Comparison of ENCODE assay signal across 29 mouse cellular contexts in genomic region chr9:111679516-111679915, GRCm38 (mm10). TPM values are rescaled to one million over a fixed set of nuclear protein-coding genes. Genes with fewer than 3 reads are reported as not detected.
DNase-seq lines count a peak whose midpoint lies in the region; ATAC-seq and TF ChIP-seq lines count a peak whose summit lies in the region.
"Had no signal": no experiment of that assay in that cellular context is flagged by ENCODE, and none has a peak within 500 bp of the region (broad histone marks: within the 10 kb centered on the region; RNA-seq: fewer than 3 reads in every experiment).

No protein-coding gene starts in this region.

- no peaks in the 10 kb centered on the region for H3K9me3 ChIP-seq in hindbrain, postnatal 0 days (ENCODE audit: low read length)
- no peaks in the 10 kb centered on the region for H3K9me3 ChIP-seq in hindbrain, embryonic 10.5 days
- no peaks in the 10 kb centered on the region for H3K9me3 ChIP-seq in midbrain, postnatal 0 days (ENCODE audit: low read length)
- H3K9me3 ChIP-seq in midbrain, embryonic 16.5 days (replicated peaks; ENCODE audit: control insufficient read depth, low read length, poor library complexity, severe bottlenecking) = no peaks in the 10 kb centered on the region
- H3K9me3 ChIP-seq: embryonic facial prominence, embryonic 10.5 days; embryonic facial prominence, embryonic 13.5 days; forebrain, embryonic 13.5 days; hindbrain, embryonic 13.5 days had no signal

- H3K4me2 ChIP-seq in hindbrain, postnatal 0 days (ENCODE audit: low read depth, low read length) = no peak overlapping the region
- H3K4me2 ChIP-seq in midbrain, postnatal 0 days (ENCODE audit: low read depth, low read length, poor library complexity, severe bottlenecking) = no peak overlapping the region
- no peak overlapping the region for H3K4me2 ChIP-seq in midbrain, embryonic 16.5 days (ENCODE audit: low read length)
- H3K4me2 ChIP-seq: embryonic facial prominence, embryonic 13.5 days; forebrain, embryonic 13.5 days; heart, embryonic 11.5 days; hindbrain, embryonic 13.5 days had no signal

- no peaks in the 10 kb centered on the region for H3K27me3 ChIP-seq in hindbrain, postnatal 0 days (ENCODE audit: insufficient read depth, low read length)
- no peaks in the 10 kb centered on the region for H3K27me3 ChIP-seq in hindbrain, embryonic 10.5 days (ENCODE audit: insufficient read depth, poor library complexity, severe bottlenecking)
- no peaks in the 10 kb centered on the region for H3K27me3 ChIP-seq in midbrain, postnatal 0 days (ENCODE audit: insufficient read depth, low read length)
- H3K27me3 ChIP-seq in midbrain, embryonic 16.5 days (ENCODE audit: control insufficient read depth, insufficient read depth, low read depth, low read length) = no peaks in the 10 kb centered on the region
- H3K27me3 ChIP-seq: embryonic facial prominence, embryonic 13.5 days; forebrain, embryonic 13.5 days; hindbrain, embryonic 13.5 days; Patski had no signal

- H3K36me3 ChIP-seq in hindbrain, postnatal 0 days (ENCODE audit: insufficient read depth, low read length) = no peaks in the 10 kb centered on the region
- no peaks in the 10 kb centered on the region for H3K36me3 ChIP-seq in hindbrain, embryonic 10.5 days
- H3K36me3 ChIP-seq in midbrain, postnatal 0 days (ENCODE audit: insufficient read depth, low read length) = no peaks in the 10 kb centered on the region
- H3K36me3 ChIP-seq in midbrain, embryonic 16.5 days (ENCODE audit: control insufficient read depth, insufficient read depth, low read length) = no peaks in the 10 kb centered on the region
- H3K36me3 ChIP-seq: embryonic facial prominence, embryonic 10.5 days; embryonic facial prominence, embryonic 13.5 days; hindbrain, embryonic 13.5 days had no signal

- H3K9ac ChIP-seq in hindbrain, postnatal 0 days (replicated peaks; ENCODE audit: low read length) = no peak overlapping the region
- no peak overlapping the region for H3K9ac ChIP-seq in midbrain, postnatal 0 days (replicated peaks; ENCODE audit: low read length, poor library complexity, severe bottlenecking)
- no peak overlapping the region for H3K9ac ChIP-seq in midbrain, embryonic 16.5 days (ENCODE audit: low read depth, low read length)
- H3K9ac ChIP-seq: embryonic facial prominence, embryonic 13.5 days; forebrain, embryonic 13.5 days; hindbrain, embryonic 13.5 days had no signal

- ATAC-seq in hindbrain, postnatal 0 days = no peak
- ATAC-seq in midbrain, postnatal 0 days (ENCODE audit: low FRiP score) = no peak
- no peak for ATAC-seq in midbrain, embryonic 16.5 days
- ATAC-seq: CD4-positive, CD25-positive, alpha-beta regulatory T cell, adult 4 months; forebrain, embryonic 13.5 days; hindbrain, embryonic 16.5 days; inflammation-experienced regulatory T-cells, adult 6 months; intestine, embryonic 16.5 days; Patski had no signal

- peak; percentile 11 for DNase-seq in hindbrain, postnatal 0 days (ENCODE audit: low spot score)
- no peak for DNase-seq in hindbrain, embryonic 10.5 days (ENCODE audit: low spot score)
- DNase-seq in midbrain, postnatal 0 days (ENCODE audit: low spot score) = peak; percentile 5
- peak; percentile 22 for DNase-seq in brain, adult 2 months (ENCODE audit: low read depth, low spot score)
- no peak for DNase-seq in kidney, postnatal 10 days
- DNase-seq: adrenal gland, postnatal 10 days; adrenal gland, postnatal 36 days; cerebellum, adult 11-12 months; cerebellum, adult 8-10 months; cerebellum, postnatal 10 days; cerebellum, postnatal 36 days; embryo, embryonic 11 days; gastrocnemius, adult 2 months; gastrocnemius, postnatal 14 days; heart, adult 11 months had no signal

- H3K4me3 ChIP-seq in hindbrain, postnatal 0 days (ENCODE audit: low read length) = no peak overlapping the region
- no peak overlapping the region for H3K4me3 ChIP-seq in hindbrain, embryonic 10.5 days
- no peak overlapping the region for H3K4me3 ChIP-seq in midbrain, postnatal 0 days (ENCODE audit: low read depth, low read length)
- no peak overlapping the region for H3K4me3 ChIP-seq in midbrain, embryonic 16.5 days (ENCODE audit: low read depth, low read length)
- H3K4me3 ChIP-seq: embryonic facial prominence, embryonic 10.5 days; embryonic facial prominence, embryonic 13.5 days; erythroblast, embryonic 14.5 days; forebrain, embryonic 13.5 days; gastrocnemius, adult 2 months; hindbrain, embryonic 13.5 days had no signal

- WGBS in hindbrain, postnatal 0 days = 17% methylated on average over 2 of the region's 2 CpGs
- WGBS in hindbrain, embryonic 10.5 days = 55% methylated on average over 2 of the region's 2 CpGs
- 40% methylated on average over 2 of the region's 2 CpGs for whole genome bisulfite sequencing in midbrain, postnatal 0 days
- 46% methylated on average over 2 of the region's 2 CpGs for WGBS in midbrain, embryonic 16.5 days

- TF ChIP-seq CTCF in hindbrain, postnatal 0 days (IDR thresholded peaks at IDR 0.05; ENCODE audit: low read depth) = no peak
- no peak for TF ChIP-seq CTCF in midbrain, postnatal 0 days (IDR thresholded peaks at IDR 0.05)

- no peak overlapping the region for H3K27ac ChIP-seq in hindbrain, postnatal 0 days
- H3K27ac ChIP-seq in hindbrain, embryonic 10.5 days = no peak overlapping the region
- H3K27ac ChIP-seq in midbrain, postnatal 0 days (ENCODE audit: low read depth, low read length) = no peak overlapping the region
- H3K27ac ChIP-seq in midbrain, embryonic 16.5 days (ENCODE audit: low read length) = no peak overlapping the region
- H3K27ac ChIP-seq: embryonic facial prominence, embryonic 10.5 days; embryonic facial prominence, embryonic 13.5 days; forebrain, embryonic 13.5 days; gastrocnemius, adult 2 months; hindbrain, embryonic 13.5 days had no signal

- H3K4me1 ChIP-seq in hindbrain, postnatal 0 days (ENCODE audit: insufficient read depth, low read length) = no peaks in the 10 kb centered on the region
- H3K4me1 ChIP-seq in hindbrain, embryonic 10.5 days (replicated peaks) = no peaks in the 10 kb centered on the region
- H3K4me1 ChIP-seq in midbrain, postnatal 0 days (ENCODE audit: insufficient read depth, low read length) = no peaks in the 10 kb centered on the region
- no peaks in the 10 kb centered on the region for H3K4me1 ChIP-seq in midbrain, embryonic 16.5 days (ENCODE audit: control insufficient read depth, insufficient read depth, low read length)
- H3K4me1 ChIP-seq: embryonic facial prominence, embryonic 10.5 days; embryonic facial prominence, embryonic 13.5 days; forebrain, embryonic 13.5 days had no signal

RNA-seq across cellular contexts. Expression of gene Stac, which starts 10.6 kb away (rescaled TPM):
- 12.0 and 24.6 TPM in 2 replicates for total RNA-seq in hindbrain, postnatal 0 days (2014; rRNA removed)
- 12.5 and 13.8 TPM in 2 replicates for polyA plus RNA-seq in hindbrain, postnatal 0 days (2015; fragmentation: Nextera tagmentation; extraction: Ambion mirVana)
- polyA plus RNA-seq in hindbrain, embryonic 10.5 days (2016; fragmentation: Nextera tagmentation; extraction: Ambion mirVana) = 0.14 and 0.33 TPM in 2 replicates
- 9.8 and 13.8 TPM in 2 replicates for total RNA-seq in midbrain, postnatal 0 days (2014; rRNA removed)
- 9.3 and 10.0 TPM in 2 replicates for polyA plus RNA-seq in midbrain, postnatal 0 days (2015; fragmentation: Nextera tagmentation; extraction: Ambion mirVana)
- polyA plus RNA-seq in midbrain, embryonic 16.5 days (2015; fragmentation: Nextera tagmentation; extraction: Ambion mirVana) = 6.3 and 8.6 TPM in 2 replicates
- total RNA-seq: hematopoietic stem cell, adult 5-6 weeks; MEL had no signal
- polyA plus RNA-seq: CD4-positive, CD25-positive, alpha-beta regulatory T cell, adult 4 months; erythroblast, embryonic 14.5 days; inflammation-experienced regulatory T-cells, adult 6 months had no signal

Comparison
In these comparisons a context has a peak if more than half of its experiments do, and no peak if none do; other contexts are left out.
1. DNase-seq: peak in hindbrain, postnatal 0 days (single experiment), midbrain, postnatal 0 days (single experiment) and brain, adult 2 months (single experiment); none in hindbrain, embryonic 10.5 days (single experiment) and kidney, postnatal 10 days (single experiment).